Mouse (Mus musculus) liver, embryonic 14.5 days (tissue): Measurements from ENCODE around the gene N4bp2l1.

Experiments used
- CTCF ChIP-seq: IDR thresholded peaks from 2 replicates; pipeline ENCODE4 v1.5.1; 2016; ENCODE audit warnings: antibody characterized with exemption, low read depth, control low read depth
- EP300 ChIP-seq: IDR thresholded peaks from 2 replicates; pipeline ENCODE4 v1.6.1; 2016; ENCODE audit warnings: antibody characterized with exemption, low read depth

GRCm38 (mm10) chr5:150616731-150617130, 19.7 kb upstream of the N4bp2l1 start:
- no peak for TF ChIP-seq CTCF
- no peak for TF ChIP-seq EP300
